ENCODE assay signal across 7 mouse cellular contexts in the genomic region with DNA sequence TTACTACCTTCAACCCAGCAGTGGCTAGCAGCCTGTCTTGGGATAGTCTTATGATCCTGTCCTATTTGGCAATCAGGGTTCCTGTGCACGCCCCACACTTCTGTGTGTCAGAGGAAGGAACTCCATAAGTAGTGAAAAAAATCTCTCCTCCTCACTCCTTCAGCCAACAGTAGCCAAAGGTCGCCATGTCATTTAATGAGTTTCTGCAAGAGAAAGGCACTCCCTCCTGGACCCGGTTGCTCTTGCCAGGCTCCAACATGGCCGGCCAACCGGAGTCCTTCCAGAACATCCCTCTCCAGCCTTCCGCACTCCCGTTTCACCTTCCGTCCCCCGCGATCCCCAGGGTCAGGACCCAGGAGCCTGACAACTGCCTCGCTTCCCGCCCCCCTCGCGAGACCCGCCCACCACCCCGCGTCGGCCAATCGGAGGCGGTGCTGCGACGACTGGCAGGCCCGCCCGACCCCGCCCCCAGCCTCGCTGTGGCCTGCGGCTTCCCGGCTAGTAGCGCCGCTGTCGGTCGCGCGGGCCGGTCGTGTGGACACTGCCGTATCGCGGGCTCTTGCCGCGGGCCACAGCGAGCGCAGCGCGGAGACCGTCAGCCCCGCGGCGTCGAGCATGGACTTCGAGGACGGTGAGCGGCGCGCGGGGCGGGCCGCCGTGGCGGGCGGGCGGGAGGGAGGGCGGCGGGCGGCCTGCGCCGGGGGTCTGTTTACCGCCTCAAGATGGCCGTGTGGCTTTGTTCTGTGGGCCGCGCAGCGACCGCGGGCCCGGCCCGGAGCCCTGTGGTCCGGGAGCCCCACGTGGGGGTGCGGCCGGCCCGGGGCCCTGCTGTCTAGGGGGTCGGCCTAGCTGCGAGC. TPM values are rescaled to one million over a fixed set of nuclear protein-coding genes. Genes with fewer than 3 reads are reported as not detected.
A peak's percentile ranks its signal among the peaks of the same experiment; 100 is the strongest.
DNase-seq lines count a peak whose midpoint lies in the region; ATAC-seq lines count a peak whose summit lies in the region.

Gene Zfp326 (plus strand): TSS at position 498 of the 857 bp plus-strand sequence.

- intact Hi-C loops in left cerebral cortex, postnatal 25 days (cut with DNase I), result no loop called here

- H3K4me2 ChIP-seq in intestine, embryonic 15.5 days (replicated peaks), result peak within 1 kb of the TSS; percentile 80

- H3K4me3 ChIP-seq in intestine, embryonic 15.5 days (replicated peaks), result peak within 1 kb of the TSS; percentile 94
- peak within 1 kb of the TSS; percentile 99 for H3K4me3 ChIP-seq in midbrain, embryonic 10.5 days

- DNase-seq in adrenal gland, adult 18-20 months (ENCODE audit: low spot score in 2 of 2), result peak; percentile 86 to 89
- DNase-seq in embryo, embryonic 11 days, result peak; percentile 95
- DNase-seq in gastrocnemius, postnatal 25 days, result peak; percentile 95
- DNase-seq in left cerebral cortex, postnatal 25 days (ENCODE audit: low spot score in 2 of 2), result peak; percentile 82 to 83
- DNase-seq in midbrain, embryonic 10.5 days (ENCODE audit: low spot score), result peak; percentile 98
- DNase-seq in right cerebral cortex, postnatal 4 days, result peak; percentile 95

- H3K4me1 ChIP-seq in intestine, embryonic 15.5 days (replicated peaks), result 0 out of 2 replicates have a peak, but pooled peaks cover 10% of the 10 kb centered on the region
- H3K4me1 ChIP-seq in midbrain, embryonic 10.5 days, result peaks cover 34% of the 10 kb centered on the region

- peak within 1 kb of the TSS; percentile 100 for H3K9ac ChIP-seq in intestine, embryonic 15.5 days

- H3K9me3 ChIP-seq in intestine, embryonic 15.5 days, result no peaks in the 10 kb centered on the region
- H3K9me3 ChIP-seq in midbrain, embryonic 10.5 days (replicated peaks), result no peaks in the 10 kb centered on the region

- no peaks in the 10 kb centered on the region for H3K27me3 ChIP-seq in intestine, embryonic 15.5 days (replicated peaks)
- H3K27me3 ChIP-seq in midbrain, embryonic 10.5 days (ENCODE audit: low read depth, poor library complexity, severe bottlenecking), result peaks cover 7% of the 10 kb centered on the region; the same call in 1 of the 2 replicates

- ATAC-seq in intestine, embryonic 15.5 days, result peak; percentile 97

- under 1% methylated on average over 72 of the region's 83 CpGs for WGBS in intestine, embryonic 15.5 days
- WGBS in midbrain, embryonic 10.5 days, result 1% methylated on average over 76 of the region's 83 CpGs

- peak within 1 kb of the TSS; percentile 88 for H3K27ac ChIP-seq in intestine, embryonic 15.5 days
- peak within 1 kb of the TSS; percentile 100 for H3K27ac ChIP-seq in midbrain, embryonic 10.5 days (replicated peaks)

- no peaks in the 10 kb centered on the region for H3K36me3 ChIP-seq in intestine, embryonic 15.5 days
- H3K36me3 ChIP-seq in midbrain, embryonic 10.5 days, result peaks cover 17% of the 10 kb centered on the region

RNA-seq across cellular contexts. Expression of gene Zfp326, which starts in this region (rescaled TPM):
- total RNA-seq in adrenal gland, adult 18-20 months (2021), result 10 to 100 TPM; 26.3 to 26.4 TPM
- 1 to 10 TPM; 8.3 to 8.5 TPM for total RNA-seq in gastrocnemius, postnatal 25 days (2021)
- 29.0 and 32.7 TPM in 2 replicates for polyA plus RNA-seq in intestine, embryonic 15.5 days (2015; fragmentation: Nextera tagmentation; extraction: Ambion mirVana)
- total RNA-seq in left cerebral cortex, postnatal 25 days (2021), result 10 to 100 TPM; 29.6 to 31.5 TPM
- 51.4 and 57.4 TPM in 2 replicates for polyA plus RNA-seq in midbrain, embryonic 10.5 days (2016; fragmentation: Nextera tagmentation; extraction: Ambion mirVana)

Comparison
In these comparisons a context has a peak if more than half of its experiments do, and no peak if none do; other contexts are left out.
1. Peak in every context shown above with its lines: DNase-seq, ATAC-seq, H3K4me3 ChIP-seq and H3K27ac ChIP-seq.